Mouse (Mus musculus) heart, adult 2 months (tissue): ENCODE measurements around the gene Snph.

Experiments
- CTCF ChIP-seq: fragments of 200-600 bp; IDR thresholded peaks from 2 replicates; pipeline ENCODE4 v1.8.1; 2022; ENCODE audit warnings: antibody characterized with exemption, mild to moderate bottlenecking, moderate library complexity
- EP300 ChIP-seq: fragments of 200-500 bp; IDR thresholded peaks from 2 replicates; pipeline ENCODE4 v1.6.1; 2011; ENCODE audit warnings: low read depth, low read length, control low read depth; ENCODE audit not compliant: insufficient read depth

DNA sequence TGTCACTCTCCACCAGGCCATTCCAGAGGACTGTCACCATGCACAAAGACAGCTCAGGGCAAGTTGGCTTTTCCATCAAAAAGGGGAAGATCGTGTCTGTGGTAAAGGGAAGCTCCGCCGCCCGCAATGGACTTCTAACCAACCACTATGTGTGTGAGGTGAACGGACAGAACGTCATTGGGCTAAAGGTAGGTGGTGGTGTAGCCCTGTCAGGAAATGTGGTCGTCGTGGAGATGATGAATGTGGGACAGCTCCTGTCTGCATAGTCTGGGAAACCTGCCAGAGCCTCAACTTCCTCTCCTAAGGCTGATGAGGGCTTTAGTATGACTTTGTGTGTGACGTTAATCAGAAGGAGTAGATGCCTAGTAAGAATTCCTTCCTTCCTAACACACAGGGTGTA lies 45.1 kb downstream of the Snph start:
- no peak for TF ChIP-seq CTCF
- TF ChIP-seq EP300, result no peak
